9 mouse cellular contexts compared by ENCODE assay signal in the genomic region with DNA sequence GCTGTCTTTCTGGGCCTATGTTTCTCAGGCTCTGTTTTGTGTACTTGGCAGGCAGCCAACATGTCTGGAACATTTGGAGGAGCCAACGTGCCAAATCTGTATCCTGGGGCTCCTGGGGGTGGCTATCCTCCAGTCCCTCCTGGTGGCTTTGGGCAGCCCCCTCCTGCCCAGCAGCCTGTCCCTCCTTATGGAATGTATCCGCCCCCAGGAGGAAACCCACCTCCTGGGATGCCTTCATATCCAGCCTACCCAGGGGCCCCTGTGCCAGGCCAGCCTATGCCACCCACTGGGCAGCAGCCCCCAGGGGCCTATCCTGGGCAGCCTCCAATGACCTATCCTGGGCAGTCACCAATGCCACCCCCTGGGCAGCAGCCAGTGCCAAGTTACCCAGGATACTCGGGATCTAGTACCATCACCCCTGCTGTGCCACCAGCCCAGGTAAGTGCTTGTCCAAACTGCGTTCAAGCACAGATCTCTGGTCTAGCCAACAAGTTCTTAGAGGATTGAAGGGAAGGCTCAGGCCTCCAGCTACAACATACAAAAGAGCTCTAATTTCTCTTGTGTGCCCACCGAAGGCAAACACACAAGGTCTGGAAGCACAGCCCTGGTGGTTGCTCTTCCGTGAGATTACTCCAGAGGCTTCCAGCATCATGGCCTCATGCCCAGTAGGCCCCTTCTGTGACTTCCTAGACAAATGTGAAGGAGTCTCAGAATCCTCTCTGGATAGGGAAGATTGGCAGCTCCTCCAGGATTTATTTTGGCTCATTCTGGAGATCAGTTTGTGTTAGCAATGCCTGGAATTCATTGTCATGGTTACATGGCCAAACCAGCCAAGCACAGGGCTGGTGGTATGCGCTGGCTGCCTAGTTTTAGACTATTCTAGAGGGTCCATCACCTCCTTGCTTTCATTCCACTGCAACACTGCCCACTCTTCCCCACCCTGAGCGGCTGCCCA. TPM values are rescaled to one million over a fixed set of nuclear protein-coding genes. Genes with fewer than 3 reads are reported as not detected.
DNase-seq lines count a peak whose midpoint lies in the region; ATAC-seq and TF ChIP-seq lines count a peak whose summit lies in the region.
"Had no signal": no experiment of that assay in that cellular context is flagged by ENCODE, and none has a peak within 500 bp of the region (broad histone marks: within the 10 kb centered on the region; RNA-seq: fewer than 3 reads in every experiment).

No protein-coding gene starts in this region.

- H3K4me3 ChIP-seq in hindbrain, embryonic 15.5 days, result no peak overlapping the region
- H3K4me3 ChIP-seq in hindbrain, embryonic 13.5 days, result no peak overlapping the region
- H3K4me3 ChIP-seq in embryonic facial prominence, embryonic 14.5 days (ENCODE audit: low read depth, low read length), result no peak overlapping the region
- no peak overlapping the region for H3K4me3 ChIP-seq in stomach, embryonic 15.5 days (replicated peaks)

- no peak overlapping the region for H3K9ac ChIP-seq in hindbrain, embryonic 15.5 days
- H3K9ac ChIP-seq in hindbrain, embryonic 13.5 days, result no peak overlapping the region
- H3K9ac ChIP-seq in embryonic facial prominence, embryonic 14.5 days (ENCODE audit: low read depth, low read length), result no peak overlapping the region
- no peak overlapping the region for H3K9ac ChIP-seq in stomach, embryonic 15.5 days

- peak; percentile 11; the same call in 1 of the 2 replicates for ATAC-seq in hindbrain, embryonic 15.5 days (ENCODE audit: low FRiP score, low read depth)
- no peak; the same call in 1 of the 2 replicates for ATAC-seq in hindbrain, embryonic 13.5 days (ENCODE audit: low FRiP score)
- ATAC-seq in embryonic facial prominence, embryonic 14.5 days (ENCODE audit: low read depth), result peak; percentile 56
- ATAC-seq in stomach, embryonic 15.5 days (ENCODE audit: insufficient read depth, low FRiP score, low read depth), result no peak
- no peak for ATAC-seq in CD4-positive, CD25-positive, alpha-beta regulatory T cell, adult 4 months

- DNase-seq in brain, embryonic 14.5 days (ENCODE audit: low read depth), result peak; percentile 70
- DNase-seq in embryonic facial prominence, embryonic 14.5 days (ENCODE audit: low spot score), result peak; percentile 81
- DNase-seq in layer of hippocampus, postnatal 10 days (ENCODE audit: low spot score in 2 of 2), result peak; percentile 59 to 61
- no peak for DNase-seq in thymus, postnatal 14 days

- H3K9me3 ChIP-seq in hindbrain, embryonic 15.5 days, result no peaks in the 10 kb centered on the region
- no peaks in the 10 kb centered on the region for H3K9me3 ChIP-seq in hindbrain, embryonic 13.5 days
- H3K9me3 ChIP-seq in embryonic facial prominence, embryonic 14.5 days (ENCODE audit: control insufficient read depth, low read length), result no peaks in the 10 kb centered on the region
- no peaks in the 10 kb centered on the region for H3K9me3 ChIP-seq in stomach, embryonic 15.5 days

- no peaks in the 10 kb centered on the region for H3K27me3 ChIP-seq in hindbrain, embryonic 15.5 days
- H3K27me3 ChIP-seq in hindbrain, embryonic 13.5 days, result no peaks in the 10 kb centered on the region
- no peaks in the 10 kb centered on the region for H3K27me3 ChIP-seq in embryonic facial prominence, embryonic 14.5 days (replicated peaks; ENCODE audit: control insufficient read depth, insufficient read depth, low read length)
- H3K27me3 ChIP-seq in stomach, embryonic 15.5 days (replicated peaks), result no peaks in the 10 kb centered on the region

- no peak for TF ChIP-seq POLR2A in brain, embryonic 14.5 days (IDR thresholded peaks at IDR 0.05; ENCODE audit: borderline replicate concordance, extremely low read depth, insufficient read depth, insufficient read length, poor library complexity, severe bottlenecking)

- H3K4me1 ChIP-seq in hindbrain, embryonic 15.5 days (replicated peaks), result 0 out of 2 replicates have a peak, but pooled peaks cover 5% of the 10 kb centered on the region
- peaks cover 17% of the 10 kb centered on the region for H3K4me1 ChIP-seq in hindbrain, embryonic 13.5 days (replicated peaks)
- H3K4me1 ChIP-seq in embryonic facial prominence, embryonic 14.5 days (ENCODE audit: control insufficient read depth, insufficient read depth, low read length), result peaks cover 7% of the 10 kb centered on the region; the same call in 1 of the 2 replicates
- H3K4me1 ChIP-seq in stomach, embryonic 15.5 days, result peaks cover 18% of the 10 kb centered on the region

- H3K4me2 ChIP-seq in hindbrain, embryonic 15.5 days, result no peak overlapping the region
- no peak overlapping the region for H3K4me2 ChIP-seq in hindbrain, embryonic 13.5 days
- H3K4me2 ChIP-seq in embryonic facial prominence, embryonic 14.5 days (ENCODE audit: low read depth, low read length), result no peak overlapping the region
- H3K4me2 ChIP-seq in stomach, embryonic 15.5 days, result no peak overlapping the region

- no peak for TF ChIP-seq CTCF in brain, embryonic 14.5 days (IDR thresholded peaks at IDR 0.05; ENCODE audit: borderline replicate concordance, extremely low read depth, insufficient read depth, insufficient read length)

- H3K27ac ChIP-seq in hindbrain, embryonic 15.5 days (replicated peaks), result no peak overlapping the region
- H3K27ac ChIP-seq in hindbrain, embryonic 13.5 days, result no peak overlapping the region
- H3K27ac ChIP-seq in embryonic facial prominence, embryonic 14.5 days (replicated peaks; ENCODE audit: low read depth, low read length), result peak overlapping the region; percentile 58
- H3K27ac ChIP-seq in stomach, embryonic 15.5 days, result peak overlapping the region; percentile 19; the same call in 1 of the 2 replicates

- 69% methylated on average over 8 of the region's 8 CpGs for whole genome bisulfite sequencing in hindbrain, embryonic 15.5 days
- 73% methylated on average over 8 of the region's 8 CpGs for WGBS in hindbrain, embryonic 13.5 days
- WGBS in embryonic facial prominence, embryonic 14.5 days, result 56% methylated on average over 7 of the region's 8 CpGs
- 77% methylated on average over 8 of the region's 8 CpGs for WGBS in stomach, embryonic 15.5 days

- no peaks in the 10 kb centered on the region for H3K36me3 ChIP-seq in hindbrain, embryonic 15.5 days
- no peaks in the 10 kb centered on the region for H3K36me3 ChIP-seq in hindbrain, embryonic 13.5 days
- no peaks in the 10 kb centered on the region for H3K36me3 ChIP-seq in embryonic facial prominence, embryonic 14.5 days (ENCODE audit: control insufficient read depth, insufficient read depth, low read length)
- peaks cover 4% of the 10 kb centered on the region; the same call in 1 of the 2 replicates for H3K36me3 ChIP-seq in stomach, embryonic 15.5 days

RNA-seq across cellular contexts. Expression of gene Plac9a, which starts 30.2 kb away (rescaled TPM):
- polyA plus RNA-seq in hindbrain, embryonic 15.5 days (2015; fragmentation: Nextera tagmentation; extraction: Ambion mirVana), result not detected in 2 replicates
- not detected in 2 replicates for polyA plus RNA-seq in hindbrain, embryonic 13.5 days (2015; fragmentation: Nextera tagmentation; extraction: Ambion mirVana)
- polyA plus RNA-seq in brain, embryonic 14.5 days (2012; rRNA removed), result 0.29 TPM in 1 of 2 replicates, not detected in the other
- 0.62 TPM in 1 of 2 replicates, not detected in the other for polyA plus RNA-seq in embryonic facial prominence, embryonic 14.5 days (2014; fragmentation: Nextera tagmentation; extraction: Ambion mirVana)
- 1 to 10 TPM in 1 of 2 experiments, not detected in 1; 2.6 TPM for total RNA-seq in layer of hippocampus, postnatal 10 days (2021)
- polyA plus RNA-seq in stomach, embryonic 15.5 days (2015; fragmentation: Nextera tagmentation; extraction: Ambion mirVana), result 0.48 and 2.3 TPM in 2 replicates
- polyA plus RNA-seq in CD4-positive, CD25-positive, alpha-beta regulatory T cell, adult 4 months (2017; shearing (Covaris generic)), result not detected
- polyA plus RNA-seq: liver, embryonic 16.5 days had no signal

RNA-seq across cellular contexts. Expression of gene Anxa11, which starts 30.8 kb away (rescaled TPM):
- polyA plus RNA-seq in hindbrain, embryonic 15.5 days (2015; fragmentation: Nextera tagmentation; extraction: Ambion mirVana), result 3.1 and 3.6 TPM in 2 replicates
- 3.1 and 3.4 TPM in 2 replicates for polyA plus RNA-seq in hindbrain, embryonic 13.5 days (2015; fragmentation: Nextera tagmentation; extraction: Ambion mirVana)
- polyA plus RNA-seq in brain, embryonic 14.5 days (2012; rRNA removed), result 2.3 and 3.4 TPM in 2 replicates
- 27.6 and 30.2 TPM in 2 replicates for polyA plus RNA-seq in embryonic facial prominence, embryonic 14.5 days (2014; fragmentation: Nextera tagmentation; extraction: Ambion mirVana)
- 10 to 100 TPM; 16.6 to 17.0 TPM for total RNA-seq in layer of hippocampus, postnatal 10 days (2021)
- 44.6 and 46.8 TPM in 2 replicates for polyA plus RNA-seq in stomach, embryonic 15.5 days (2015; fragmentation: Nextera tagmentation; extraction: Ambion mirVana)
- polyA plus RNA-seq in CD4-positive, CD25-positive, alpha-beta regulatory T cell, adult 4 months (2017; shearing (Covaris generic)), result 10 to 100 TPM; 59.7 to 84.6 TPM

RNA-seq across cellular contexts. Expression of gene Tmem254a, which starts 54.7 kb away (rescaled TPM):
- 4.1 and 8.0 TPM in 2 replicates for polyA plus RNA-seq in hindbrain, embryonic 15.5 days (2015; fragmentation: Nextera tagmentation; extraction: Ambion mirVana)
- polyA plus RNA-seq in hindbrain, embryonic 13.5 days (2015; fragmentation: Nextera tagmentation; extraction: Ambion mirVana), result 2.9 and 3.0 TPM in 2 replicates
- polyA plus RNA-seq in brain, embryonic 14.5 days (2012; rRNA removed), result 3.0 and 3.4 TPM in 2 replicates
- polyA plus RNA-seq in embryonic facial prominence, embryonic 14.5 days (2014; fragmentation: Nextera tagmentation; extraction: Ambion mirVana), result 2.6 and 5.5 TPM in 2 replicates
- total RNA-seq in layer of hippocampus, postnatal 10 days (2021), result 10 to 100 TPM; 13.7 to 21.2 TPM
- polyA plus RNA-seq in stomach, embryonic 15.5 days (2015; fragmentation: Nextera tagmentation; extraction: Ambion mirVana), result 4.4 and 7.3 TPM in 2 replicates
- polyA plus RNA-seq in CD4-positive, CD25-positive, alpha-beta regulatory T cell, adult 4 months (2017; shearing (Covaris generic)), result 1 to 10 TPM; 5.5 to 6.8 TPM

Comparison
In these comparisons a context has a peak if more than half of its experiments do, and no peak if none do; other contexts are left out.
1. ATAC-seq: peak in hindbrain, embryonic 15.5 days (single experiment) and embryonic facial prominence, embryonic 14.5 days (single experiment); none in hindbrain, embryonic 13.5 days (single experiment), stomach, embryonic 15.5 days (single experiment) and CD4-positive, CD25-positive, alpha-beta regulatory T cell, adult 4 months (single experiment).
2. H3K27ac ChIP-seq: peak in embryonic facial prominence, embryonic 14.5 days (single experiment) and stomach, embryonic 15.5 days (single experiment); none in hindbrain, embryonic 15.5 days (single experiment) and hindbrain, embryonic 13.5 days (single experiment).